Mouse (Mus musculus): ENCODE measurements around the gene Wdr78. TPM values are rescaled to one million over a fixed set of nuclear protein-coding genes. Genes with fewer than 3 reads are reported as not detected.
A peak's percentile ranks its signal among the peaks of the same experiment; 100 is the strongest.

Wdr78 gene
- polyA plus RNA-seq (2016; fragmentation: Nextera tagmentation; extraction: Ambion mirVana) = 4.6 and 5.6 TPM in 2 replicates

DNA sequence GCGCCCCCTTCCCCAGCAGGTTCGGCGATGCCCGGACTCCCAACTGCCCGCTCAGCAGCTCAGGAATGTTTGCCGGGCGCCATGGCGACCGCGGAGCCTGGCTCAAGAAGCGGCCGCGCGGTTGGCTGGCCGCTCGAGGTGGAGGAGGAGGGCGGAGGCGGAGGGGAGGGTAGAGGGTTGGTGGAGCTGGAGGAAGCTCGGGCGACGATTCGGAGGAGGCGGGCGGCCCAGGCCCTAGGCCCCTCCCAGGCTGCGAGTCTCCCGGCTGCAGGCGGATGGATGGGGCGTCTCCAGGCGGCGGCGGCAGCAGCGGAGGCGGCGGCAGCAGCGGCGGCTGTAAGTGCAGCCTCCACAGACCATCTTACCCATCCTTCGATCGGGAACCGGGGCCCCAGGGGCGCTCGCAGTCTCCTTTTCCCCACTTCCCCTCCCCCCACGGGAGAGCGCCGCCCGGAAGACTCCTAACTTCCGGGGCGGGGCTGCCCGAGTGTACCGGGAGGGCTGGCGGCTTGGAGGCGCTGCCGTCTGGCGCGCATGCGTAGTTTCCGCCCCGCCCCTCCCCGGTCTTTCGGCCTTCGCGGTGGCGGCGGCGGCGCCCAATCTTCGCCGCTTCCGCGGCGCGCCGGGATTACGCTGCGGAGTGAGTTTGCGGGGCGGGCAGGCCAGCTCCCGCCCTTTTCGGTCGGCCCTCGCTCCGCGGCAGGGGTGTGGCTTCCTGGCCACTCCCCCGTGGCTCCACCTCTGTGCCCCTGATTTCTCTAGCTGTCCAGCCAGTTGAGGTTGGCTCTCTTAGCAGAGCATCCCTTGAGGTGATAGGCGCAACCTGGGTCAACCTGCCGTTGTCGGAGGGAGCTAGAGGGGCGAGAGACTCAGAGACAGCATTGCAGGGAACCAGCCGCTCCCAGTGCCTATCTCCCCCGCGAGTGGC is at the start of gene Wdr78, which contains the start of gene Mier1:
Gene Wdr78, minus strand, starts transcription at position 372 of the 928 bp plus-strand sequence.
Gene Mier1, plus strand, starts transcription at position 207 of the 928 bp plus-strand sequence.
- H3K36me3 ChIP-seq = peaks cover 26% of the 10 kb centered on the region
- peak; percentile 98 for DNase-seq (ENCODE audit: low spot score)

DNA sequence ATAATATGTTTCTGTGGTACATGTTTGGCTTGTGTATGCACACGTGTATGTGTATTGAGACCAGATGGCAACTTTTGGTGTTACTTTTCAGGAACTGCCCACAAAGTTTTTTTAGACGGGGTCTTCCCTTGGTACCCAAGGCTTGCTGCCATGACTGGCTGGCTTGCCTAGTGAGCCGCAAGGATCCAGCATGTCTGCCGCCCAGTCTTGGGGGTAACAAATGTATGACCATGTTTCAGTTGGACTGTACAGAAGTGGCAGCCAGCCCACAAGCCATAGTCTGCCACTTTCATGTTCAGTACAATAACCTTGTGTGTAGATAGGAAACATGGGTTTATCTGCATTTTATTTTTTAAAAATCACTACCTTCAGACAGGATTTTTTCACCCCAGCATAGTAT is 44.4 kb upstream of the Wdr78 start:
- no peaks in the 10 kb centered on the region for H3K27me3 ChIP-seq (ENCODE audit: insufficient read depth, poor library complexity, severe bottlenecking)
- H3K9me3 ChIP-seq = no peaks in the 10 kb centered on the region
- DNase-seq (ENCODE audit: low spot score) = no peak
- no peak overlapping the region for H3K27ac ChIP-seq
- WGBS = 93% methylated on average over 4 of the region's 4 CpGs
- H3K4me1 ChIP-seq (replicated peaks) = no peaks in the 10 kb centered on the region
- peaks cover 98% of the 10 kb centered on the region for H3K36me3 ChIP-seq
- H3K4me3 ChIP-seq = no peak overlapping the region

More for the DNA sequence above, at the start of gene Wdr78, which contains the start of gene Mier1:
- peaks cover 38% of the 10 kb centered on the region for H3K4me1 ChIP-seq (replicated peaks)
- H3K4me3 ChIP-seq = peak within 1 kb of the TSS; percentile 86
- no peaks in the 10 kb centered on the region for H3K27me3 ChIP-seq (ENCODE audit: insufficient read depth, poor library complexity, severe bottlenecking)
- peak within 1 kb of the TSS; percentile 99 for H3K27ac ChIP-seq
- no peaks in the 10 kb centered on the region for H3K9me3 ChIP-seq
- under 1% methylated on average over 90 of the region's 90 CpGs for WGBS

DNA sequence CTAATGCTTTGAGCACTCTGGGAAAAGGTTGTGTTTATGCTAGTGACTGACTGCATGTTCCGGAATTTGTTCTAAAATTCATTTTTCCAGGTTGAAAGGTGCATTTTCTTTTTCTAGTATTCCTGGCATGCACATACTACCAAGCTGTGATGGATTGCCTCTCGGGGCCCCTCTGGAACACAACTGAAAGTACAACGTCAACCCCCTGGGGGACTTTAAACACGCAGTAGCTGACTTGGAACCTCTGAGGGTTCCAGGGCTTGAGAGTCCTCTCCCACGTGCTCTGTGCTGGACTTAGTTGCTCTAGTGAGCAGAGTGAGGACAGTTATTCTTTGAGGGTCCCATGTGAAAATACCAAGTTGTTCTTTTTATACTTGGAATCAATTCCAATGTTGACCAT is 37.6 kb upstream of the Wdr78 start:
- DNase-seq (ENCODE audit: low spot score) = no peak
- H3K27me3 ChIP-seq (ENCODE audit: insufficient read depth, poor library complexity, severe bottlenecking) = no peaks in the 10 kb centered on the region
- H3K4me3 ChIP-seq = no peak overlapping the region
- no peaks in the 10 kb centered on the region for H3K4me1 ChIP-seq (replicated peaks)
- H3K36me3 ChIP-seq = peaks cover 96% of the 10 kb centered on the region
- WGBS = 92% methylated on average over 5 of the region's 5 CpGs
- H3K9me3 ChIP-seq = no peaks in the 10 kb centered on the region
- H3K27ac ChIP-seq = no peak overlapping the region

DNA sequence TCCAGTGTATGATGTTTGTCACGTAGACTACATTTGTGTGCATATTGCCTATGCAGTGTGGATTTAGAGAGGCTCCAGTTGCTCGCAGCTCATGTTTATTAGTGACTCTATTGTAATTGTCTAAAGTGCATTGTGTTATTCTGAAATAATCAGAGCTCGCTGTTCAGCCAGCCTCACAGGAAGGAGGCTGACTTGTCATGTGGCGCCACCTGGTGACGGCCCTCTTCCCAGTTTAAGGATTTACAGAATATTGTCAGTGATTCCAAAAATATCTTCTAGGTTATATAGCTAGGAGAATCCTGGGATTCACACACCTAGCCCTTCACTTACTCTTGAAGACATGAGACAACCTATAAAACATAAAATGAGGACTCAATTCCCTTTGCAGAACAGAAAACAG is 32.0 kb upstream of the Wdr78 start:
- Histone ChIP-seq H3K36me3 (peaks cover 82% of the 10 kb centered on the region), H3K9me3 (no peaks in the 10 kb centered on the region), H3K4me1 (replicated peaks) (no peaks in the 10 kb centered on the region), H3K4me3 (no peak overlapping the region), H3K27ac (no peak overlapping the region), H3K27me3 (ENCODE audit: insufficient read depth, poor library complexity, severe bottlenecking) (no peaks in the 10 kb centered on the region)
- 50% methylated on average over 5 of the region's 5 CpGs for WGBS
- peak; percentile 45 for DNase-seq (ENCODE audit: low spot score)

DNA sequence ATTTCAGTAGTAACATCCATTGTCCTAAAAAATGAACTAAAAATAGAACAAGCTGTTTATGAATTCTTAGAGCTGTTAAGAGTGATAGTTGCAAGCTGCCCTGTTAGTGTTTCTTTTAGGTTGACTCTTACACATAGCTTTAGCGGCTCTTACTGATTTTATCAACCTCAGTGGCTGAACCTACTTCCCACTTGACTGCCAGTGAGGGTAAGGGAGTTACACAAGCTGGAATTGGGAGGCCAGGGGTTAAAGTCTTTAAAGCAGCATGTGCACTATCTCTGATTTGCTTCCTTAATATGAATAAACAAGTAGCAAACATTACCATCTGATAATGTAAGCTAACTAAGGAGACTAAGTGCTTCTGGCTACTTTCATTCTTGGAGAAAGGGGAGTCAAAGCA is 22.6 kb upstream of the Wdr78 start:
- H3K27me3 ChIP-seq (ENCODE audit: insufficient read depth, poor library complexity, severe bottlenecking) = no peaks in the 10 kb centered on the region
- 92% methylated on average over 1 of the region's 1 CpGs for WGBS
- no peak for DNase-seq (ENCODE audit: low spot score)
- H3K27ac ChIP-seq = no peak overlapping the region
- H3K4me1 ChIP-seq (replicated peaks) = no peaks in the 10 kb centered on the region
- H3K4me3 ChIP-seq = no peak overlapping the region
- H3K36me3 ChIP-seq = peaks cover 69% of the 10 kb centered on the region
- H3K9me3 ChIP-seq = no peaks in the 10 kb centered on the region

DNA sequence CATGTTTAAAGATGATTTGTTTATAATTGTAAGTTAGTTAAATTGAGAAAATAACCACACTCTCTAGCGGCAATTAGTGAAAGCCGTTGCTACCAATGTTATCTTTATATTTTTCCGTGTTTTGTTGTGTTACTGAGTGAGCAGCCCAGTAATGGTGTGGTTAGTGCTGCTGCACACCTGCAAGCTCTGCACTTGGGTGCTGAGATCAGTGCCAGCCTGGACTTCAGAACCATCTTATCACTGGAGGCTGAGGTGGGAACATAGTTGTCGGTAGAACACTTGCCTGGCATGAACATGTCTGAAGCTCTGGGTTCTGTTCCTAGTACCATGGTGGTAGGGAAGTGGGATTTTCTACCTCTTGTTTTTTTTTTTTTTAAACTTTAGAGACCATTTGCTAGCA is 12.2 kb upstream of the Wdr78 start:
- Histone ChIP-seq H3K27ac (no peak overlapping the region), H3K4me1 (replicated peaks) (0 out of 2 replicates have a peak, but pooled peaks cover 7% of the 10 kb centered on the region), H3K4me3 (no peak overlapping the region), H3K36me3 (peaks cover 13% of the 10 kb centered on the region), H3K9me3 (no peaks in the 10 kb centered on the region), H3K27me3 (ENCODE audit: insufficient read depth, poor library complexity, severe bottlenecking) (no peaks in the 10 kb centered on the region)
- no peak for DNase-seq (ENCODE audit: low spot score)
- WGBS = 89% methylated on average over 4 of the region's 4 CpGs

DNA sequence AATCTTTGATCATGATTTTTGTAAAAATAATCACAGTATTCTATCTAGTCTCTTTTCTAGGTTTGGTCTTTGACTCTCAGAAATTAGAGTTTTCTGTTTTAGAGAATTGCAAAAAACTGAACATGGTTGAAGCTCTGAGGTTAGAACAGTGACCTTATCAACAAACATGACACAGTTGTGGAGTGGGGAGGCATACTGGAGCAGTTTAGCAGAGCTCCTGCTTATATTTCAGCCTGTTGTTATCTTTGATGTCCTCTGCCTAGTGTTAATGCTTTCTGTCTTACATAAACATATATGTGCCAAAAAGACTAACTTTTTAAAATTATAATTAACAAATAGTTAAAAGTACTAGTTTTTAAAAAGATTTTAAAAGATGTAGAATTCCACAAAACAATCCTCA is 9.3 kb upstream of the Wdr78 start:
- Histone ChIP-seq H3K4me1 (replicated peaks) (peaks cover 28% of the 10 kb centered on the region), H3K9me3 (no peaks in the 10 kb centered on the region), H3K4me3 (no peak overlapping the region), H3K36me3 (no peaks in the 10 kb centered on the region), H3K27ac (no peak overlapping the region), H3K27me3 (ENCODE audit: insufficient read depth, poor library complexity, severe bottlenecking) (no peaks in the 10 kb centered on the region)
- no peak for DNase-seq (ENCODE audit: low spot score)

DNA sequence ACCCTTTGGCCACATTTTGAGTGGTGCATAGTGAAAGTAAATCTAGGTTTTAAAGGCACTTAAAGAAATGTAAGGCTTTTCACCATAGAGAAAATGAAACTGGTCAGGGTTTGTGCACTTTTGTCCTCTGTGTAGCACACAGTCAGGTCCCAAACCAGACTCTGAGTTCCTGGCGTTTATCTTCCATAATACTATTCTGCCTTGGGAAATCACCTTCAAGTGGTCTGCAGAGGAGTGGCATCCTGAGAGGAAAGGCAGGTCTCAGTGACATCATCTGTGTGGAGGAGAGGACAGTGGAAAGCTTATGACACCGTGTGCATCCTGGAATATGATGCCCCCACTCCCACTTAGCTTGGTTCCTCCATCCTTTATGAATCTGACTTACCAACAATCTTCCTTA is 8.7 kb upstream of the Wdr78 start:
- 73% methylated on average over 2 of the region's 2 CpGs for WGBS
- peaks cover 30% of the 10 kb centered on the region for H3K4me1 ChIP-seq (replicated peaks)
- no peaks in the 10 kb centered on the region for H3K27me3 ChIP-seq (ENCODE audit: insufficient read depth, poor library complexity, severe bottlenecking)
- H3K4me3 ChIP-seq = no peak overlapping the region
- no peak overlapping the region for H3K27ac ChIP-seq
- no peaks in the 10 kb centered on the region for H3K9me3 ChIP-seq
- no peaks in the 10 kb centered on the region for H3K36me3 ChIP-seq
- DNase-seq (ENCODE audit: low spot score) = no peak

DNA sequence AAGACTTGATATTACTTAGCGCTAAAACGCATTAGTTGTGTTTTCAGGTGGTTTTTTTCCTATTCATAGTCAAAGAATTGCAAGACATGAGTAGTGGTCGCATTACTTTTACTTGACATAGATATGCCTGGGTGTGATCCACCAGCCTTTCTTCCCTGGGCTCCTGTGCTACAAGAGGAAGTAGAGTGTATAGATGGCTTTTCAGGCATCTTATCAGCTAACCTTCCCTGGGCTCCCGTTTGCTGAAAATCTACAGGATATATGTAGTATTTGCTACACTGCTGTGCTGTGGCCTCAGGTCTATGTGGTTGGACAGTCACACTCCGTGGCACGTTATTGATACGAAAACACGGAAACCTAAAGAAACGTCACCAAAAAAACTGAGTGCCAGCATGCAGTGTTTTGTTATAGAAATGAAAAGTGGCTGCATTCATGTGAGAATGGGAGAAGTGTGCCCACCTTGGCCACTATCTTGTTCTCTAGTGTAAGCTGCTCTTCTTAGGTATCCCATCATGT is 6.6 kb upstream of the Wdr78 start:
- DNase-seq (ENCODE audit: low spot score) = no peak
- Histone ChIP-seq H3K27me3 (ENCODE audit: insufficient read depth, poor library complexity, severe bottlenecking) (no peaks in the 10 kb centered on the region), H3K9me3 (no peaks in the 10 kb centered on the region), H3K4me1 (replicated peaks) (peaks cover 30% of the 10 kb centered on the region), H3K36me3 (peaks cover 6% of the 10 kb centered on the region), H3K27ac (no peak overlapping the region), H3K4me3 (peak overlapping the region; percentile 89)
- 87% methylated on average over 9 of the region's 9 CpGs for WGBS

DNA sequence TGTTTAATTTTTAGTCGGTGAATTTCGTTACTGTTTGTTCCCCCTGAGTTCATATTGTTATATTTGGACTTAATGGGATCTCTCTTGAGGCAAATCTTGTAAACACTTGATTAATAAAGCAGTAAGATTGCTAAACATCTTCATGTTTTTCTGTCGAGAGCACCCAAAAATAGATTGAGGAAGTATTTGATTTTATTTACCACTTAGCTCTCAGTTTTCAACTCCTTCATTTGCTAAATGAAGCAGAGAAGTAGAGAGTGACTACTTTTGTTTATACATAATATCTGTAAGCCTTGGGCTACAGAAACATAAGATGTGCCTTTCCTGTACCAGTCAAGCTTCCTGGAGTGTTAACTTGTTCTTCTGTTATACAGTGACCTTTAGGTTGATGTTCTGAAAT is 6.0 kb upstream of the Wdr78 start:
- DNase-seq (ENCODE audit: low spot score) = no peak
- Histone ChIP-seq H3K4me1 (replicated peaks) (peaks cover 34% of the 10 kb centered on the region), H3K9me3 (no peaks in the 10 kb centered on the region), H3K27ac (peak overlapping the region; percentile 98; the same call in 1 of the 2 replicates), H3K4me3 (peak overlapping the region; percentile 89), H3K36me3 (peaks cover 6% of the 10 kb centered on the region), H3K27me3 (ENCODE audit: insufficient read depth, poor library complexity, severe bottlenecking) (no peaks in the 10 kb centered on the region)
- 54% methylated on average over 3 of the region's 3 CpGs for WGBS

DNA sequence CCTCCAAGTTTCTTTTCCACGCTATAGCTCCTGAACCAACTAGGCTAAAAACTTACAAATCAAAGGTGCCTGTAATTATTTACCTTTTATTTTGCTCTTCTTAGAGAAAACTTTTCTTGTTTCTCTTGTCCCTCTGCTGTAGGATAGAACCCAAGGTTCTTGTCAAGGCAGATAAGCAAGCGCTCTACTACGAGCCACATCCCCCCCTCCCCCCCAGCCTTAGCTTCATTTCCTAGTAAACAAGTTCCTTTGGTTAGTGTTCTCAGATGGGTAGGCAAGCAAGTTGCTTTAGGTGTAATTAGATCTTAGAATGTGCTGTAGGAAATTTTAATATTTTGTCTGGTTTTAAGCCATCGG is 5.7 kb upstream of the Wdr78 start:
- 14% methylated on average over 4 of the region's 4 CpGs for WGBS
- Histone ChIP-seq H3K36me3 (peaks cover 6% of the 10 kb centered on the region), H3K4me3 (peak overlapping the region; percentile 89), H3K4me1 (replicated peaks) (peaks cover 38% of the 10 kb centered on the region), H3K27me3 (ENCODE audit: insufficient read depth, poor library complexity, severe bottlenecking) (no peaks in the 10 kb centered on the region), H3K27ac (peak overlapping the region; percentile 98), H3K9me3 (no peaks in the 10 kb centered on the region)
- DNase-seq (ENCODE audit: low spot score) = no peak

DNA sequence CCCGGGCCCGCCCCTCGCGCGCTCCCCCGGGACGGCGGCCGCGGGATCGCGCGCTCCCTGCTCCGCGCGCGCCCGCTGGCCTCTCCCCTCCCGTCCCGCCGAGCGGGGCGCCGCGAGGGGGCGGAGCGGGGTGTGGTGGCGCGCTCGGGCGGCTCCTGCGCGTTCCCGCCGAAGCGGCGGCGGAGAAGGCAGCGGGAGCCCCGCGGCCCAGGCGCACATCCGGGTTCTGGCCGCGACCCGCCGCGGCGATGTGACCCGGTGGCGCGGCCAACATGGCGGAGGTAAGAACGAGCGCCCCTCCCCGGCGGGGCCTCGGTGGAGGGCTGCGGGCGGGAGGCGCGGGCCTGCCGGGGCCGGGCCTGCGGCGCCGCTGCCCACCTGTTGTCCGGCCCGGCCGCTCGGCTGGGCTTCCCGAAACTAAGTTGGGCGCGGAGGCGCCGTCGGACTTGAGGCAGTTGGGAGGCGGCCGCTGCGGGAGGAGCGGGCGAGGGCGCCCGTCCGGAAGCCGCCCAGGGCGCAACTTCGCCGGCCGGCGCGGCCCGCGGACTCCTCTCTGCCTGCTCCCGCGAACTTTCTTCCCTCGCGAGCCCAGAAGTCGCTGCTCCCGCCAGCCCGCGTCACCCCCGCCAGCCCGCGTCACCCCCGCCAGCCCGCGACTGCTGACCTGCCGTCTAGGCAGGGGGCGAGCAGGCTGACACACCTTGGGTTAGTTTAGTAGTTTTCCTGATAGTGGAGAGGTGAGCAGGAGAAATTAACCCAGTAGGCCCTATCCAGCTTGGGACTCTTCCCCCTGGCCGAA is 5.1 kb upstream of the Wdr78 start:
- Histone ChIP-seq H3K4me1 (replicated peaks) (peaks cover 41% of the 10 kb centered on the region), H3K9me3 (no peaks in the 10 kb centered on the region), H3K4me3 (peak overlapping the region; percentile 89), H3K36me3 (peaks cover 6% of the 10 kb centered on the region), H3K27me3 (ENCODE audit: insufficient read depth, poor library complexity, severe bottlenecking) (no peaks in the 10 kb centered on the region), H3K27ac (peak overlapping the region; percentile 98)
- peak; percentile 79 for DNase-seq (ENCODE audit: low spot score)
- WGBS = under 1% methylated on average over 110 of the region's 111 CpGs

DNA sequence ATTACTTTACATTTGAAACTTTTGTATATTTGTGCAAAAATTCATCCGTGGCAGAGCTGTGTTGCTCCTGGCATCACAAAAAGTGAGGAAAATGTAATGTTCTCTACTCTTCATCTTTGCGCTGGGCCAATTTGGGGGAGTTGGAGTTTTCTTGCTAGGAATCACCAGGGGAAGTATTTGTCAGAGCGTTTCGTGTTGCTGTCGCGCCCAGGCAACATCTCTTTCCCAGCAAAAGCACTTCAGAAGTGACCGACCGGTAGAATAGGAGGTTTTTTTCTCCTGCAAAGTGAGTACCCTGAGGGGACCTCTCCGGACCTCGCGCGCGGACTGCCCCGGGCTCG is 4.5 kb upstream of the Wdr78 start:
- Histone ChIP-seq H3K9me3 (no peaks in the 10 kb centered on the region), H3K36me3 (peaks cover 6% of the 10 kb centered on the region), H3K27ac (peak overlapping the region; percentile 98), H3K4me3 (peak overlapping the region; percentile 89), H3K4me1 (replicated peaks) (peaks cover 44% of the 10 kb centered on the region), H3K27me3 (ENCODE audit: insufficient read depth, poor library complexity, severe bottlenecking) (no peaks in the 10 kb centered on the region)
- WGBS = under 1% methylated on average over 15 of the region's 15 CpGs
- no peak for DNase-seq (ENCODE audit: low spot score)

Measured in hindbrain, embryonic 10.5 days (tissue).